Mouse (Mus musculus) erythroblast, adult 5-6 weeks (primary cell): Measurements from ENCODE around the gene Pla1a. TPM values are rescaled to one million over a fixed set of nuclear protein-coding genes. Genes with fewer than 3 reads are reported as not detected.

ENCODE experiments used
- ATAC-seq: replicated peaks from 2 replicates; pipeline ENCODE4 v1.8.0; 2016; ENCODE audit warnings: moderate number of reproducible peaks, mild to moderate bottlenecking, moderate TSS enrichment, inconsistent platforms; ENCODE audit not compliant: poor library complexity, low FRiP score, severe bottlenecking
- total RNA-seq, 2 experiments: library from RNA; stranded (forward) in 1 of 2; stranded (reverse) in 1 of 2; fragments of 150-400 nt in 1 of 2; fragments of 200-764, 138-1000 nt in 1 of 2; gene quantifications; 2 replicates each; pipeline versions ENCODE4 v1.2.3 to v1.2.4; 2015 to 2017; ENCODE audit warnings: low replicate concordance in 2 of 2

Gene Pla1a
- total RNA-seq, 2 experiments from 2014 or later: 3.7 TPM; not detected in 1

DNA sequence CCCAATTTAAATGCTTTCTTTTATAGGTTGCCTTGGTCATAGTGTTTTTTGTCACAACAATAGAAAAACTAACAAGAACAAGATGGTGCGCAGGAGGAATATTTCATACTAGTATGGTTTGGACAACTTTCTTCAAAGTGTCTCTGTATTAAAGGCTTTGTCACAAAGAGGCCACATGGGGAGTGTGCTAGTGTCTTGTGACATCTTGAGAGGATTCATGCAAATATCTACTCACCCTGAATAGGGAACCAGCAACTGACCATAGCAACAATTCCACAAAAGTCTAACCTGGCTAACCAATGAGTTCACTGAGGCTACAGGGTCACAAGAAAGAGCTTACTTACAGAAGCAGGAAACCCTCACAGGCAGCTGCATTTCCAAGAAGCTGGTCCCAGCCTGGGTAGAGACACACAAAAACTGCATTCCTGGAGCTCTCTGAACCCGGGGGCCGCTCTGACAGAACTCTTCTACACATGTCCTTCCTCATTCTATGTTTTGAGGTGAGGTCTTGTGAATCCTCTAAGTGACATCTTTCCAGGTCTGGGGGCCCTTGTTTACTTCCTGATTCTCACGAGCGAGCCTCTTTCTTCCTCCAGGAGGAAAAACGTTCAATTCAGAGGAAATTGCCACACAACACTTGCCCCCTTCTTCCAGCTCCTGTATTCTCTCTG lies 37.8 kb downstream of the Pla1a start:
- ATAC-seq: no peak

DNA sequence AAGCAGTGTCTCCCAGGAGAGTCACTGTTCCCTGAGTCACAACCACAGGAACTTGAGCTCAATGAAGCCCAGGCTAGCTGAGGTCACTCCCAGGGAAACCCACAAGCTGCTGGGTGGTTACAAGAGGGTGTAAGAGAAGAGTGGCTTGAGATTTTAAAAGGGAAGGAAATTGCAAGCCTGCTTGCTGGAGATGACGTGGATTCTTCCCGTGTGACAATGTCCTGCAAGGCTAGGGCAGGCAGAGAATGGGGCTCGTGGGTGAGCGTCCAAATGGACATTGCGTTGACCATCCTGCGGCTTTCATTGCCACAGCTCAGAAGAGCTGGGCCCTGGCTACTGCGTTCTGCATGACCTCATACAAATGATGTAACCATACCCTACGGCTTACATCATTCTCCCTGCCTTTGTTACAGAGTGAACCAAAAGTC lies 38.7 kb downstream of the Pla1a start:
- no peak for ATAC-seq

GRCm38 (mm10) chr16:38392126-38392894 lies 40.6 kb downstream of the Pla1a start:
- no peak for ATAC-seq

DNA sequence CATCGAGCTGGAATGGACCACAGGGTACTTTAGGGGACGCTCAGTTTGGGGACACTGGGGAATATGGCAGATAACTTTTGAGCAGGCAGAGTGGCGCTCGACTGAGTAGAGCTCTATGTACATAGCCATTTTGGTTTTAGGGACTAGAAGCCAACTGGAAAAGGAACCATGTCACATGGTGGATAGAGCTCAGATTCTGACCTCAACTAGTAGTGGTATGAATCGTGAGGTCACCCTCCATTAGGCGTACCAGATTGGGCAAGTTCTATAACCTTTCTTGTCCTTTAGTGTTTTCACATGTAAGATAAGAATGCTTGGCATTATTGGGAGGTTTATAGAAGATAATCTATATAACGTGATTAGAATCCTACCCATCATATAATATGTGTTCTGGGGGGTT lies 42.6 kb downstream of the Pla1a start:
- no peak for ATAC-seq

DNA sequence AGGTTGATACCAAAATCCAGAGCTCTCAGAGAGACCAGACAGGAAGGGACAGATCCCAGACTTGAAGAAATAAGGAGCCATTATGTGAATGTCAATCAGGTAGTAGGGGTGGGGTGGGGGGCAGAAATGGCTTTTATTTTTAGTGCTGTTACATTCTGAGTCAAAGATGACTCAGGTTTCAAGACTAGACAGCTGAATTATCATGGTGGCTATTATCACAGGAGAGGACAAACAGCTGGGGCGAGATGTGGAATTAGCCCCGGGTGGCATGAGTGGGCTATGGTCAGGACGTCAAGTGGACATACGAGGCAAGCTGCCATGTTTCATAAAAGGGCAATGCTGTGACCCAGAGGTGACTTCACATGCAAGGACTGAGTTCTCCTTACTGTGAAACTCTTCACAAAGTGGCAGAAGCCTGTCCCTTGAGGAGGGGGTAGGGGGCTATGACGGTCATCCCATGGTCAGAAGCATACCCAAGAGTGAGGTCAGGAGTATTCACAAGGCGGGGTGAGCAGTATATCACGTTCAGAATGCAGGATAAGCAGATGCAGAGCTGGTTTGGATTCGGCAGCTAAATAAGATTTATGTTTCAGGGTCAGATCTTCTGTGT lies 43.6 kb downstream of the Pla1a start:
- ATAC-seq: no peak

GRCm38 (mm10) chr16:38388757-38389156 lies 44.2 kb downstream of the Pla1a start:
- no peak for ATAC-seq

DNA sequence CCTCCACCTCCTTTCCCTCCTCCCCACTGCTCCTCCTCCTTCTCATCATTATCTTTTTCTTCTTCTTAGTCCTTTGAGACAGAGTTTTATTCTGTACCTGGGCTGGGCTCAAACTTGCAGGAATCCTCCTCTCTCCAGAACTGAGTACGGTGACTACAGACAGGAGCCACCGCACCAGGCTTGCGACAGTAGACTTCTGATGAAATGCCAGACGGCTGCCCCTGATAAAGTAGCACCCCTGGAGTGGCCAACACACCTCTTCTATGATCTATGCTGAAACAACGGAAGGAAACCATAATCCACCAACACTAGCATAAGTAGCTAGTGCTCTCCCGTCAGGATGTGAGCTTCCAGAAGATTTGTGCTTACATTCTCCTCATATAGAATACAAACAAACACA lies 45.6 kb downstream of the Pla1a start:
- 0 out of 2 replicates have a peak, but pooled peaks have one; percentile 48 for ATAC-seq

DNA sequence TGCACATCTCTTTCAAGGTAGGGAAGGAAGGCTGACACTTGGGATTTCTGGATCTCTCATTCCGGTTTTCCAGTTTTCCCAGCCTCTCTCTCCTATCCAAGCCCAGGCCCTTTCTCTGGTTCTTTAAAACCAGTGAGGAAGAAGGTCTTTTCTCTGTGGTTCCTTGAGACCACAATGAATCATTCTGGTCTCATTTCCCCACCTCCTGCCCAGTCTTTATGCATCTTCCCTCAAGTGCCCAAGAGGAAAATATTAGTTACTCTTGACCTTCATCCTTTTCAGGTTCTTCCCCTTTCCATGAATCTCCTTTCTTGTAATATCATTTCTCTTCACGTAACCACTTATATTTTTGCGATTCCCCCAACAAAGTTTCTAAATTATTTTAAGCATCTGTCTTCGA lies 47.2 kb downstream of the Pla1a start:
- no peak for ATAC-seq

DNA sequence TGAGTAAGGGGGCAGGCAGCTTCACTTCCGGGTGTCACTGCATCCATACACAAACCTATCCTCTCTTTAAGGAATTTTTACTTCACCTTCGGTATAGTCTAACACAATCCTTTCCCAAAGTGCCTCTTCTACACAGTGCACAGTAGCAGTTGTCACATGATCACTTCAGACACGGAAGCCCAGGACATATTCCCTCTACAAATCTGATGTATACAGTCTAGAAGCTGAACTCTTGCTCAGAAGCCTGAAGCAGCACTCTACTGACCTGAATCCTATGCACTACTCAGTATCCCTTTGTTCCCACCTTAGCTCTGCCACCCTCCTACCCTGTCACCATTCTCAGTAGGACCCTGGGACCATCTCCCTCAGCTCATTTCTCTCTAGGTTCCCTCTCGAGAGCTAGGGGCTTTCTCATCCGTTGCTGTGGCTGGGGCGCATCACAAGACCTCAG lies 47.7 kb downstream of the Pla1a start:
- ATAC-seq: no peak

DNA sequence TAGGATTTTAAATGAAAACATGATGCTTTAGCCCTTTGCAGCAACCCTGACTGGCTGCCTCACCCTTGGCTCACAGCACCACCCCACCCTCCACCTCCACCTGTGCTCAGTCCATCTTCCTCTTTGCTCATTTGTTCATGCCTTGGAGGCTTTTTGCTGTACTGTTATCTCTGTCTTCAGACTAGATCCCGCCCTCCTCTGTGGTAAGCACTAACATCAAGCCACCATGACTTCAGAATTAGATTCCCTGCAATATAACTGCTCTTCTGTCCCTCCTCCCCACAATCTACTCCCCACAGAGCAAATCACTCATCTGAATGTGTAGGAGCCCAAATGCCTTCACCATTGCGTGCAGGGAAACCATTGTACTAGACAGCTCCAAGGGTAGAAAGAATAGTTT lies 49.3 kb downstream of the Pla1a start:
- ATAC-seq: no peak

DNA sequence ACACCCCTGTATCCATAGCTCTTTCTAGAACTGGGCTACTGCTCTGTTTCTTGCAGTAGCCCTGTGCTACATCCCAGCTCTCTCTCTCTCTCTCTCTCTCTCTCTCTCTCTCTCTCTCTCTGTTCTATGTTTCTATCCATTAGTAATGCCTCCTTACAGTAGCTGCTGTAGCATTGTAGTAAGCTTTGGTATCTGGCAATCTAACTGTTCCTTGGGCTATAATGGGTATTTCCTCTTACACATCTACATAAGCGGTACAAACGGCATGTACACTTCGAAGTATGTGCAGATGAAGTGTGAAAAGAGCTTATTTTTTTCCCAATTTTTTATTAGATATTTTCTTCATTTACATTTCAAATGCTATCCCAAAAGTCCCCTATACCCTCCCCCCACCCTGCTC lies 53.0 kb downstream of the Pla1a start:
- no peak for ATAC-seq

DNA sequence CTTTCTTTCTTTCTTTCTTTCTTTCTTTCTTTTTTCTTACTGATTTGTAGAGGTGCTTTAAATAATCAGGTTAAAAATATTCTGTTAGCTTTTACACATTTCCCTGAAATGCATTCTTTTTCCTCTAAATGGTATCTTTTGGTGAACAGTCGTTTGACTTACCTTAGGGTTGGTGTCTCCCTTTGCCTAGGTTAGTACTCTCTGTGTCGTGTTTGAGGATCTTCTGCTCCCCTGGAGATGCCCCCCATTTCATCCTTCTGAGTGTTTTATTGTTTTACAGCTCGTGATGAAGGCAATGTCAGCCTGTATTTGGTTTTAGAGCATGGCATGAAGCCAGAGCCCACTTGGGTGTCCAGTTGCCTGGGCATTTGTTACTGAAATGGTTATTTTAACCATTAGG lies 53.5 kb downstream of the Pla1a start:
- ATAC-seq: no peak

DNA sequence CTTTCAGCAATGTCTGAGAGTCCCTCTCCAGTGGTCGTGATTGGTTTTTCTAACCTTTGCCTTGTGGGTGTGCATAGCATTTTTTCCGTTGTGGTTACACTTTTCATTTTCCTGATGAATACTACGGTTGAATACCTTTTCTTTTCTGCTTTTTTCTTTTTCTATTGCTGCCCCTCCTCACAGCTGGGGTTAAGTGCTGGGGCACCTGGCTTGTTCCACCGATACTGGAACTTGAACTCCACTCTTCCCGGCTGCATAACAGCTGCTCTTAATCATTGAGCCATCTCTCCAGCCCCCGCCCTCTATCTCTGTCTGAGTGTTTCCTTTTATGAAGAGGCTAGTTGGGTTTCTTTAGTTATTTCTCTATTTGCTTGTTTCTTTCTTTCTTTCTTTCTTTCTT lies 53.9 kb downstream of the Pla1a start:
- ATAC-seq: no peak

GRCm38 (mm10) chr16:38378591-38378990 lies 54.4 kb downstream of the Pla1a start:
- no peak for ATAC-seq

DNA sequence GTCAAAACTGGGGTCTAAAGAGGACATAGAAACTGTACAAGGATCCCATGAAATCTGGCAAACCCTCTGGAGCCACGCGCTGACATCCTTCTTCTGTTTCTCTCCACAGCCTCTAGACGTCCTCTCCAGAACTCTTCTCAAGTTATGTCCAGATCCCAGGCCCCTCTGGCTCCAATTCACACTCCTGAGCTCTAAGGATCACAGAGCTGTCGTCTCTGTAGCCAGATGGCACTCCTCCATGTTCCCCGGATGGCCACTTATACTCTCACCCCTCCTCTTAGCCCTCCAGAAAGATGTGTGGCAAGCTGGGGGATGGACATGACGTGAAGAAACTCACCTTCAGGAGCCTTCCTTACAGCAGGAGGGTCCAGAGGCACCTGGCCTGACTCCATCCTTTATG lies 55.4 kb downstream of the Pla1a start:
- no peak for ATAC-seq

DNA sequence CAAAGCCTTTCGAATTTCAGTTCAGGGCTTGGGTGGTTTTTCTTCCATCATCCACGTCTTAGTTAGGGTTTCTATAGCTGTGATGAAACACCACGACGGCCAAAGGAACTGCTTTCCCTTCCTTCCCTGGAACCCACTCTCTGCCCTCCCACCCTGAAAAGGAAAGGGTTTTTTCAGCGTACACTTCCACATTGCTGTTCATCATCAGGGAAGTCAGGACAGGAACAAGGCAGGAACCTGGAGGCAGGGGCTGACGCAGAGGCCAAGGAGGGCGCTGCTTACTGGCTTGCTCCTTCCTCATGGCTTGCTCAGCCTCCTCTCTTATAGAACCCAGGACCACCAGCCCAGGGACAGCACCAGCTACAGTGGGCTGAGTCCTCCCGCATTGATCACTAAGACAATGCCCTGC lies 56.1 kb downstream of the Pla1a start:
- no peak for ATAC-seq

DNA sequence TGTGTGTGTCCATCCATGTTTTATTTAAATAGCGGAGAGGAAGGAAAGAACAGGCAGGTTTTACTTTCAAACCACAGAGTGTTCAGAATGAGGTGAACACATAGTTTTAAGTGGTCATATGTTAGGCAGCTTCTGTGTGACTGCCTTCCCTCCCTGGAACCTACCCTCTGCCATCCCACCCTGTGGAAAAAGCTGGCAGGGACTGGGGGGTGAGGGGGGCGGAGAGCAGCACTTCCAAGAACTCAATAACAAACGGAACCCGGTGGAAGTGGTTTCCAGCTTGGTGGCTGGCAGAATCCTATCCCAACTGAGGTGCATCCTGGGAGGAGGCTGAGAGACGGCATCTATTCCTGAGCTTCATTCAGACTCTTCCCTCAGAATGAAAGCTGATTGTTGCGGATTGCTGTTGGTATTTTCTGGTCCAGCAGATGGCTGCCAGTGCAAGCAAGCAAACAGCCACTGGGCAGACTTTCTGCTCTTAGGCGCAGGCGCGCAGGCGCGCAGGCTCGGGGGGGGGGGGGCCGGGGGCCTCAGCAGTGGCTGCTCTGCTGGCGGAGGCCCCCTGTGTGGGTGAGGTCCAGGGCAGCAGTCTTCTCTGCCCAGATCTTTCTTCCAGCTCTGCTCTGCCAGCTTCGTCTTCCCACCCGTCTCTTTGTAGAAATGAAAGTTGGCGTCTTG lies 56.6 kb downstream of the Pla1a start:
- ATAC-seq: no peak

GRCm38 (mm10) chr16:38375182-38375581 lies 57.8 kb downstream of the Pla1a start:
- ATAC-seq: no peak

DNA sequence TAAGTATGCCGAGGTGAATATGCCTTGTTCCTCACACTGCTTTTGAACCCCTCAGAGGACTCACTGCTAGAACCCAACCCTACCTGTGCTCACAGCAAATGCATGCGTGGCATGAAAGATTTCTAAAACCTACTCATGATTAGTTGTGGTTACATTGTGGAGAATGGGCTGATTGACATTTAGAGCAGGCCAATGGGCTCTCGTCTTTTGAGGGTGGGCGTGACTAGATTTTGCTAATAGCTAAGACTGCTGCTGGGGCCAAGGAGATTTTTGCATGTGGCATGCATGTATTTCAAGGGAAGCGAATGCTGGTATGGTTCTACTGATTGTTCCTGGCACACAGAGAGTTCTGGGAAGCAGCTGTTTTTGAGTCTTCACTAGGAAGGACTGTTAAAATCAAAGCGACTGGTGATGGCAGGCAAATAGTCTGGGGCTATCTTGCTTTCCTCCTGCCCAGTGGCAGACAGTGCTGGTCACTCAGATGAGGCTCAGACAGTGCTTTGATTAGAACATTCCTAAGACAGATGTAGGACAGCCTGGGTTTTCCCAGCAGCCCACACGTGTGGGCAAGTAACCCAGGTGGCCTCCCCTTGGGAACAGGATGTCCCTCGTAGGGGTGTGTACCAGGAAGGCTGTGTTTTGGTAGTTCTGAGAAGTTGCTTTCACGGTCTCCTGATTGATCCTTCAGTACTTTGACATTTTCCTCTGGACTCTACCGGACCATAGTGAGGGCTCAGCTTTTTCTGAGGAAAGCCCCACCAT lies 58.4 kb downstream of the Pla1a start:
- ATAC-seq: peak; percentile 60

DNA sequence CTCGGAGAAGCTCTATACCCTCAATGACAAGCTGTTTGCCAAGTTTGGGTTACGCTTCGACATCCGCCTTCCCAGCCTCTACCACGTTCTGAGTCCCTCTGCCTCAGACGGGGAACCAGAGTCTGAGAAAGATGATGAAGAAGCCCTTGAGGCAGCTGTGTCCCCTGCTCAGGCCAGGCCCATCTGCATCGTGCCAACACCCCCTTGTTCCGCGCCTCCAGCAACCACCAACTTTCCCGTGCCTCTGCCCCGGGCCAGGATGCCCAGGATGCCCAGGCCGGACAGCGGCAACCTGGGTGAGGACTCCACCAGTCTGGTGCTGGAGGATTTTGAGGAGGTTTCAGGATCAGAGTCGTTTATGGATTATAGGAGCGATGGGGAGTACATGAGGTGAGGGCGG lies 59.0 kb downstream of the Pla1a start:
- ATAC-seq: no peak
